In the genomic region with DNA sequence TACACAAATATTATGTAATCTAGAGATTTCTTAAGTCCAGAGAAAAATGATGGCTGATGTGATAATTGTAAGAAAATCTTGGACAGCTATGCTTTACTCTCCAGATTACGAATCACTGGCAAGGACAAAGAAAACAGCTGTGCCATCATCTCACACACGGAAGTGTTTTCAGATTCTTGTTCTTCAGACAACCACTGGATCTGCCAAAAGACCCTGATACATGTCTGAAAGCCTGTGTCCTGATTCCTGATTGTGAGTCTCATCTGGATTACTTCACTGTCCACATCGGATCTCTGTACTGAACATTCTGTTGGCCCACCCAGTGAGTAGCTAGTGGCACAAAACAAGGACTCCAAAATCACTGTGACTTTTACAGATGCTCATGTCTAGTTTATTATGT, we compare ENCODE assay signal across 23 mouse cellular contexts. TPM values are rescaled to one million over a fixed set of nuclear protein-coding genes. Genes with fewer than 3 reads are reported as not detected.
"Had no signal": no experiment of that assay in that cellular context is flagged by ENCODE, and none has a peak within 500 bp of the region (broad histone marks: within the 10 kb centered on the region; RNA-seq: fewer than 3 reads in every experiment).

No protein-coding gene starts in this region.

- H3K27ac ChIP-seq: liver, embryonic 12.5 days; liver, embryonic 14.5 days; midbrain, embryonic 10.5 days; midbrain, embryonic 12.5 days; neural tube, embryonic 13.5 days; neural tube, embryonic 15.5 days had no signal

- H3K9ac ChIP-seq: liver, embryonic 12.5 days; liver, embryonic 14.5 days; midbrain, embryonic 12.5 days; neural tube, embryonic 13.5 days; neural tube, embryonic 15.5 days had no signal

- ATAC-seq: liver, embryonic 12.5 days; midbrain, embryonic 16.5 days had no signal

- H3K27me3 ChIP-seq: liver, embryonic 12.5 days; midbrain, embryonic 12.5 days; neural tube, embryonic 13.5 days; neural tube, embryonic 15.5 days had no signal

- DNase-seq: lung, adult 18-20 months; lung, postnatal 4 days; midbrain, embryonic 14.5 days; retina, postnatal 1 day; right cerebral cortex, adult 18-20 months; right cerebral cortex, postnatal 25 days; right cerebral cortex, postnatal 4 days; spleen, adult 18-20 months; thymus, adult 18-20 months; thymus, postnatal 14 days; thymus, postnatal 36 days had no signal

- H3K4me2 ChIP-seq: liver, embryonic 12.5 days; midbrain, embryonic 12.5 days; neural tube, embryonic 13.5 days; neural tube, embryonic 15.5 days had no signal

- H3K4me1 ChIP-seq: liver, embryonic 12.5 days; midbrain, embryonic 10.5 days; midbrain, embryonic 12.5 days; neural tube, embryonic 13.5 days; neural tube, embryonic 15.5 days had no signal

- H3K36me3 ChIP-seq: liver, embryonic 12.5 days; midbrain, embryonic 10.5 days; midbrain, embryonic 12.5 days; neural tube, embryonic 13.5 days; neural tube, embryonic 15.5 days had no signal

- H3K9me3 ChIP-seq: liver, embryonic 12.5 days; midbrain, embryonic 10.5 days; midbrain, embryonic 12.5 days; neural tube, embryonic 13.5 days; neural tube, embryonic 15.5 days had no signal

- H3K4me3 ChIP-seq: liver, embryonic 12.5 days; midbrain, embryonic 10.5 days; midbrain, embryonic 12.5 days; myocyte; neural tube, embryonic 13.5 days; neural tube, embryonic 15.5 days had no signal

RNA-seq across cellular contexts. Expression of a gene that starts 10.5 kb away (rescaled TPM):
- total RNA-seq: liver, adult 2 months had no signal
- polyA plus RNA-seq: liver, adult 2 months; midbrain, embryonic 12.5 days; myocyte had no signal

RNA-seq across cellular contexts. Expression of a gene that starts 44.5 kb away (rescaled TPM):
- total RNA-seq: liver, adult 2 months; megakaryocyte-erythroid progenitor cell, adult 5-6 weeks had no signal
- polyA plus RNA-seq: liver, embryonic 12.5 days; liver, embryonic 14.5 days; midbrain, embryonic 10.5 days; midbrain, embryonic 12.5 days; midbrain, embryonic 14.5 days; midbrain, embryonic 16.5 days; myocyte; neural tube, embryonic 11.5 days; neural tube, embryonic 13.5 days; neural tube, embryonic 15.5 days; stomach, embryonic 14.5 days had no signal
